Comparison of ENCODE assay signal across 19 mouse cellular contexts in the genomic region with DNA sequence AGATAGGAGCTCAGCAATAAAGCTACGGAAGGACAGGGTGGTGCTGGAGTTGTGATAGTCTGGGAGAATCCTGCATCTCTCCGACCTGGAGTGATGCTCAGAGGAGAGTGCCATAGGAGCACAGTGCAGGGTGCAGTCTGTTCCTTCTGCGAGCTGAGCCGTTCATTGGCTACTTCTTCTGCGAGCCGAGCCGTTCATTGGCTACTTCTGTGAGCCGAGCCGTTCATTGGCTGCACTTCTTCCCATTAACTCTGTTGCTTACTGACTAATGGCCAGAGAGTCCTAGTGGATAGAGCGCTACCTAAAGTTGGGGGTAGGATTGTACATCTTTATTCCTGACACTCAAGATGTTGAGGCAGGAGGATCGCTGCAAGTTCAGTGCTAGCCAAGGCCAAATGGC.
A peak's percentile ranks its signal among the peaks of the same experiment; 100 is the strongest.
DNase-seq lines count a peak whose midpoint lies in the region; ATAC-seq and TF ChIP-seq lines count a peak whose summit lies in the region.
"Had no signal": no experiment of that assay in that cellular context is flagged by ENCODE, and none has a peak within 500 bp of the region (broad histone marks: within the 10 kb centered on the region; RNA-seq: fewer than 3 reads in every experiment).

No protein-coding gene starts in this region.

- no peak overlapping the region for H3K9ac ChIP-seq in liver, embryonic 12.5 days
- no peak overlapping the region for H3K9ac ChIP-seq in liver, postnatal 0 days (replicated peaks)
- no peak overlapping the region for H3K9ac ChIP-seq in stomach, embryonic 16.5 days (ENCODE audit: low read length)
- H3K9ac ChIP-seq in forebrain, embryonic 15.5 days (replicated peaks), result no peak overlapping the region
- H3K9ac ChIP-seq: hindbrain, embryonic 13.5 days had no signal

- no peak overlapping the region for H3K4me2 ChIP-seq in liver, embryonic 12.5 days
- H3K4me2 ChIP-seq in liver, postnatal 0 days (ENCODE audit: low read depth, low read length), result no peak overlapping the region
- H3K4me2 ChIP-seq in stomach, embryonic 16.5 days (ENCODE audit: low read depth, low read length), result peak overlapping the region; percentile 19; the same call in 1 of the 2 replicates
- no peak overlapping the region for H3K4me2 ChIP-seq in forebrain, embryonic 15.5 days (replicated peaks)
- H3K4me2 ChIP-seq: heart, embryonic 11.5 days; hindbrain, embryonic 13.5 days had no signal

- no peak overlapping the region for H3K27ac ChIP-seq in liver, embryonic 12.5 days
- H3K27ac ChIP-seq in liver, postnatal 0 days (ENCODE audit: low read depth), result no peak overlapping the region
- H3K27ac ChIP-seq in limb, embryonic 10.5 days, result no peak overlapping the region
- peak overlapping the region; percentile 83 for H3K27ac ChIP-seq in stomach, embryonic 16.5 days (ENCODE audit: low read length)
- H3K27ac ChIP-seq in forebrain, embryonic 15.5 days (replicated peaks), result no peak overlapping the region
- H3K27ac ChIP-seq: embryonic facial prominence, embryonic 10.5 days; hindbrain, embryonic 13.5 days had no signal

- H3K4me3 ChIP-seq in liver, embryonic 12.5 days, result no peak overlapping the region
- no peak overlapping the region for H3K4me3 ChIP-seq in liver, postnatal 0 days (ENCODE audit: low read depth, low read length)
- no peak overlapping the region for H3K4me3 ChIP-seq in limb, embryonic 10.5 days
- H3K4me3 ChIP-seq in stomach, embryonic 16.5 days (replicated peaks; ENCODE audit: low read length), result no peak overlapping the region
- H3K4me3 ChIP-seq in forebrain, embryonic 15.5 days, result no peak overlapping the region
- H3K4me3 ChIP-seq: embryonic facial prominence, embryonic 10.5 days; erythroblast, embryonic 14.5 days; hindbrain, embryonic 13.5 days had no signal

- 72% methylated on average over 11 of the region's 11 CpGs for WGBS in liver, embryonic 12.5 days (ENCODE audit: insufficient replicate concordance)
- WGBS in liver, postnatal 0 days (ENCODE audit: insufficient replicate concordance), result 78% methylated on average over 11 of the region's 11 CpGs
- 82% methylated on average over 11 of the region's 11 CpGs for WGBS in limb, embryonic 10.5 days
- WGBS in stomach, embryonic 16.5 days, result 73% methylated on average over 11 of the region's 11 CpGs
- 78% methylated on average over 11 of the region's 11 CpGs for WGBS in forebrain, embryonic 15.5 days

- ATAC-seq in liver, embryonic 12.5 days, result 0 out of 2 replicates have a peak, but pooled peaks have one; percentile 13
- ATAC-seq in liver, postnatal 0 days, result no peak
- no peak for ATAC-seq in stomach, embryonic 16.5 days (ENCODE audit: insufficient read depth, low FRiP score)
- ATAC-seq in frontal cortex, adult (ENCODE audit: low TSS enrichment), result no peak
- ATAC-seq in forebrain, embryonic 15.5 days (replicated peaks), result no peak
- ATAC-seq: midbrain, embryonic 16.5 days had no signal

- H3K36me3 ChIP-seq in liver, embryonic 12.5 days, result no peaks in the 10 kb centered on the region
- H3K36me3 ChIP-seq in liver, postnatal 0 days (replicated peaks; ENCODE audit: insufficient read depth, low read length), result no peaks in the 10 kb centered on the region
- no peaks in the 10 kb centered on the region for H3K36me3 ChIP-seq in limb, embryonic 10.5 days
- no peaks in the 10 kb centered on the region for H3K36me3 ChIP-seq in stomach, embryonic 16.5 days (ENCODE audit: control insufficient read depth, insufficient read depth, low read length)
- H3K36me3 ChIP-seq in forebrain, embryonic 15.5 days, result no peaks in the 10 kb centered on the region
- H3K36me3 ChIP-seq: embryonic facial prominence, embryonic 10.5 days; hindbrain, embryonic 13.5 days had no signal

- TF ChIP-seq EP300 in liver, postnatal 0 days (IDR thresholded peaks at IDR 0.05; ENCODE audit: low read depth), result no peak

- H3K4me1 ChIP-seq in liver, embryonic 12.5 days, result no peaks in the 10 kb centered on the region; the same call in 1 of the 2 replicates
- H3K4me1 ChIP-seq in liver, postnatal 0 days (ENCODE audit: insufficient read depth), result no peaks in the 10 kb centered on the region
- no peaks in the 10 kb centered on the region for H3K4me1 ChIP-seq in limb, embryonic 10.5 days
- H3K4me1 ChIP-seq in stomach, embryonic 16.5 days (ENCODE audit: control insufficient read depth, insufficient read depth, low read length), result peaks cover 11% of the 10 kb centered on the region
- no peaks in the 10 kb centered on the region for H3K4me1 ChIP-seq in forebrain, embryonic 15.5 days
- H3K4me1 ChIP-seq: embryonic facial prominence, embryonic 10.5 days; hindbrain, embryonic 13.5 days had no signal

- TF ChIP-seq CTCF in liver, postnatal 0 days (IDR thresholded peaks at IDR 0.05; ENCODE audit: low read depth), result no peak

- H3K27me3 ChIP-seq in liver, embryonic 12.5 days (replicated peaks), result peaks cover 36% of the 10 kb centered on the region
- no peaks in the 10 kb centered on the region for H3K27me3 ChIP-seq in liver, postnatal 0 days (ENCODE audit: insufficient read depth, low read length)
- H3K27me3 ChIP-seq in limb, embryonic 10.5 days (ENCODE audit: low read depth, poor library complexity, severe bottlenecking), result no peaks in the 10 kb centered on the region
- no peaks in the 10 kb centered on the region for H3K27me3 ChIP-seq in stomach, embryonic 16.5 days (ENCODE audit: control insufficient read depth, insufficient read depth, low read length)
- H3K27me3 ChIP-seq in forebrain, embryonic 15.5 days, result no peaks in the 10 kb centered on the region
- H3K27me3 ChIP-seq: hindbrain, embryonic 13.5 days had no signal

- H3K9me3 ChIP-seq in liver, embryonic 12.5 days (replicated peaks), result no peaks in the 10 kb centered on the region
- H3K9me3 ChIP-seq in liver, postnatal 0 days (ENCODE audit: low read length), result no peaks in the 10 kb centered on the region
- H3K9me3 ChIP-seq in limb, embryonic 10.5 days (replicated peaks), result no peaks in the 10 kb centered on the region
- H3K9me3 ChIP-seq in stomach, embryonic 16.5 days (replicated peaks; ENCODE audit: control insufficient read depth, low read length), result no peaks in the 10 kb centered on the region
- no peaks in the 10 kb centered on the region for H3K9me3 ChIP-seq in forebrain, embryonic 15.5 days
- H3K9me3 ChIP-seq: embryonic facial prominence, embryonic 10.5 days; hindbrain, embryonic 13.5 days had no signal

- DNase-seq in liver, postnatal 0 days, result no peak
- DNase-seq in ZHBTc4 (ENCODE audit: low read depth, low spot score), result peak; percentile 19
- peak; percentile 28 for DNase-seq in limb, embryonic 10.5 days (ENCODE audit: low spot score)
- no peak for DNase-seq in cerebellum, postnatal 14 days
- DNase-seq: adrenal gland, postnatal 10 days; cerebellum, adult 18-20 months; gastrocnemius, postnatal 25 days; heart, postnatal 14 days; kidney, adult 11 months; thymus, postnatal 36 days had no signal

Comparison
In these comparisons a context has a peak if more than half of its experiments do, and no peak if none do; other contexts are left out.
1. DNase-seq: peak in ZHBTc4 (single experiment) and limb, embryonic 10.5 days (single experiment); none in liver, postnatal 0 days (single experiment) and cerebellum, postnatal 14 days (0 of 2).